Mouse (Mus musculus) testis, adult 2 months (tissue): ENCODE results near the gene Parg.

Experiments
- CTCF ChIP-seq: fragments of 200-500 bp; IDR thresholded peaks from 2 replicates; pipeline ENCODE4 v1.5.1; 2012; ENCODE audit warnings: low read depth, mild to moderate bottlenecking, inconsistent platforms, low read length, moderate library complexity; ENCODE audit not compliant: control insufficient read depth, insufficient read depth, insufficient replicate concordance
- POLR2A ChIP-seq: fragments of 200-500 bp; IDR thresholded peaks from 2 replicates; pipeline ENCODE4 v1.6.1; 2012; ENCODE audit warnings: low read depth, mild to moderate bottlenecking, inconsistent platforms, low read length, moderate library complexity; ENCODE audit not compliant: control insufficient read depth

GRCm38 (mm10) chr14:32179393-32180195, 22.2 kb upstream of the Parg start:
- no peak for TF ChIP-seq CTCF
- no peak for TF ChIP-seq POLR2A
